10 mouse cellular contexts compared by ENCODE assay signal in genomic region chr5:35948225-35948975, GRCm38 (mm10). TPM values are rescaled to one million over a fixed set of nuclear protein-coding genes. Genes with fewer than 3 reads are reported as not detected.
DNase-seq lines count a peak whose midpoint lies in the region; ATAC-seq and TF ChIP-seq lines count a peak whose summit lies in the region.
"Had no signal": no experiment of that assay in that cellular context is flagged by ENCODE, and none has a peak within 500 bp of the region (broad histone marks: within the 10 kb centered on the region; RNA-seq: fewer than 3 reads in every experiment).

No protein-coding gene starts in this region.

- no peak overlapping the region for H3K4me2 ChIP-seq in lung, embryonic 16.5 days (ENCODE audit: low read depth, low read length)
- no peak overlapping the region for H3K4me2 ChIP-seq in stomach, postnatal 0 days (replicated peaks; ENCODE audit: low read depth)
- H3K4me2 ChIP-seq: liver, embryonic 13.5 days; neural tube, embryonic 15.5 days had no signal

- TF ChIP-seq EP300 in stomach, postnatal 0 days (optimal IDR thresholded peaks at IDR 0.05): no peak

- no peak for TF ChIP-seq CTCF in stomach, postnatal 0 days (IDR thresholded peaks at IDR 0.05; ENCODE audit: low read depth)

- no peak for DNase-seq in lung, postnatal 25 days (ENCODE audit: low spot score)
- peak; percentile 28 for DNase-seq in kidney, adult 11 months
- DNase-seq in stomach, postnatal 0 days (ENCODE audit: low spot score): no peak
- DNase-seq in spleen, adult 12 weeks (ENCODE audit: low spot score): no peak
- no peak for DNase-seq in layer of hippocampus, postnatal 25 days (ENCODE audit: extremely low spot score in 1 of 2, low spot score in 1 of 2)
- DNase-seq: liver, embryonic 13.5 days had no signal

- peaks cover 27% of the 10 kb centered on the region for H3K36me3 ChIP-seq in lung, embryonic 16.5 days (ENCODE audit: control insufficient read depth, insufficient read depth, low read length)
- H3K36me3 ChIP-seq in stomach, postnatal 0 days (ENCODE audit: control insufficient read depth, insufficient read depth, low read length): peaks cover 3% of the 10 kb centered on the region; the same call in 1 of the 2 replicates
- H3K36me3 ChIP-seq: liver, embryonic 13.5 days had no signal

- H3K4me1 ChIP-seq in lung, embryonic 16.5 days (replicated peaks; ENCODE audit: control insufficient read depth, insufficient read depth, low read length): peaks cover 17% of the 10 kb centered on the region
- peaks cover 14% of the 10 kb centered on the region for H3K4me1 ChIP-seq in brown adipose tissue, adult 24 weeks (ENCODE audit: control insufficient read depth, insufficient read depth, insufficient read length, low read length)
- no peaks in the 10 kb centered on the region for H3K4me1 ChIP-seq in stomach, postnatal 0 days (replicated peaks; ENCODE audit: control insufficient read depth, insufficient read depth)
- H3K4me1 ChIP-seq: liver, embryonic 13.5 days had no signal

- H3K27ac ChIP-seq in lung, embryonic 16.5 days (ENCODE audit: low read length): peak overlapping the region; percentile 58
- H3K27ac ChIP-seq in brown adipose tissue, adult 24 weeks (replicated peaks; ENCODE audit: low read depth, low read length): peak overlapping the region; percentile 63
- peak overlapping the region; percentile 58 for H3K27ac ChIP-seq in stomach, postnatal 0 days (replicated peaks)
- H3K27ac ChIP-seq: liver, embryonic 13.5 days; neural tube, embryonic 15.5 days had no signal

- 69% methylated on average over 15 of the region's 15 CpGs for WGBS in lung, embryonic 16.5 days
- WGBS in stomach, postnatal 0 days: 56% methylated on average over 15 of the region's 15 CpGs

- ATAC-seq in lung, embryonic 16.5 days (ENCODE audit: low read depth): peak; percentile 35
- no peak; the same call in 1 of the 2 replicates for ATAC-seq in stomach, postnatal 0 days (ENCODE audit: low FRiP score, low TSS enrichment)
- ATAC-seq: activated CD4-positive, CD25-positive, alpha-beta regulatory T cell, adult 4 months had no signal

- H3K9ac ChIP-seq in lung, embryonic 16.5 days (ENCODE audit: low read length): no peak overlapping the region
- no peak overlapping the region for H3K9ac ChIP-seq in stomach, postnatal 0 days (ENCODE audit: low read length)
- H3K9ac ChIP-seq: liver, embryonic 13.5 days; neural tube, embryonic 15.5 days had no signal

- no peak overlapping the region for H3K4me3 ChIP-seq in lung, embryonic 16.5 days (ENCODE audit: low read length)
- no peak overlapping the region for H3K4me3 ChIP-seq in brown adipose tissue, adult 24 weeks (ENCODE audit: insufficient read depth, low read depth, low read length)
- no peak overlapping the region for H3K4me3 ChIP-seq in stomach, postnatal 0 days (ENCODE audit: low read depth, low read length)
- H3K4me3 ChIP-seq: liver, embryonic 13.5 days; neural tube, embryonic 15.5 days had no signal

- no peaks in the 10 kb centered on the region for H3K9me3 ChIP-seq in lung, embryonic 16.5 days (ENCODE audit: control insufficient read depth, low read length)
- H3K9me3 ChIP-seq in stomach, postnatal 0 days (ENCODE audit: control insufficient read depth, low read length): no peaks in the 10 kb centered on the region
- H3K9me3 ChIP-seq: liver, embryonic 13.5 days; neural tube, embryonic 15.5 days had no signal

- H3K27me3 ChIP-seq in lung, embryonic 16.5 days (ENCODE audit: control insufficient read depth, insufficient read depth, low read depth, low read length): no peaks in the 10 kb centered on the region
- no peaks in the 10 kb centered on the region for H3K27me3 ChIP-seq in stomach, postnatal 0 days (ENCODE audit: control insufficient read depth, insufficient read depth, low read length)
- H3K27me3 ChIP-seq: liver, embryonic 13.5 days; neural tube, embryonic 15.5 days had no signal

RNA-seq across cellular contexts. Expression of gene Afap1, which starts 55.3 kb away (rescaled TPM):
- 19.4 and 20.8 TPM in 2 replicates for polyA plus RNA-seq in lung, embryonic 16.5 days (2015; fragmentation: Nextera tagmentation; extraction: Ambion mirVana)
- 19.0 and 19.3 TPM in 2 replicates for polyA plus RNA-seq in brown adipose tissue, adult 24 weeks (2012; ENCODE audit: insufficient read depth, insufficient read length, missing spikeins)
- polyA plus RNA-seq in stomach, postnatal 0 days (2015; fragmentation: Nextera tagmentation; extraction: Ambion mirVana): 9.3 and 9.4 TPM in 2 replicates
- 10 to 100 TPM; 24.4 to 39.0 TPM for total RNA-seq in layer of hippocampus, postnatal 25 days (2021)
